Mouse (Mus musculus): ENCODE measurements around the gene Exoc8. TPM values are rescaled to one million over a fixed set of nuclear protein-coding genes. Genes with fewer than 3 reads are reported as not detected.

Exoc8 gene
- polyA plus RNA-seq (2015; fragmentation: Nextera tagmentation; extraction: Ambion mirVana), result 3.1 and 3.6 TPM in 2 replicates

GRCm38 (mm10) chr8:124897386-124898250 lies at the start of gene Exoc8, which contains the start of gene Sprtn:
TSS of gene Exoc8 (minus strand) at chr8:124897705.
TSS of gene Sprtn (plus strand) at chr8:124897886.
- Histone ChIP-seq H3K27ac (ENCODE audit: low read length) (peak within 1 kb of the TSS; percentile 91), H3K4me3 (ENCODE audit: low read depth, low read length) (peak within 1 kb of the TSS; percentile 99), H3K27me3 (ENCODE audit: control insufficient read depth, insufficient read depth, low read depth, low read length) (no peaks in the 10 kb centered on the region), H3K9me3 (replicated peaks; ENCODE audit: control insufficient read depth, low read length) (no peaks in the 10 kb centered on the region), H3K36me3 (ENCODE audit: control insufficient read depth, insufficient read depth) (peaks cover 29% of the 10 kb centered on the region), H3K4me1 (ENCODE audit: control insufficient read depth, low read depth, low read length) (peaks cover 23% of the 10 kb centered on the region), H3K9ac (ENCODE audit: low read depth, low read length) (peak within 1 kb of the TSS; percentile 95), H3K4me2 (ENCODE audit: low read depth, low read length) (peak within 1 kb of the TSS; percentile 99)
- WGBS (ENCODE audit: insufficient replicate concordance), result under 1% methylated on average over 114 of the region's 114 CpGs
- peak; percentile 95 for ATAC-seq (ENCODE audit: low read depth)

GRCm38 (mm10) chr8:124944406-124944805 lies 46.9 kb upstream of the Exoc8 start:
- Histone ChIP-seq H3K36me3 (ENCODE audit: control insufficient read depth, insufficient read depth) (no peaks in the 10 kb centered on the region), H3K27me3 (ENCODE audit: control insufficient read depth, insufficient read depth, low read depth, low read length) (no peaks in the 10 kb centered on the region), H3K27ac (ENCODE audit: low read length) (no peak overlapping the region), H3K9me3 (replicated peaks; ENCODE audit: control insufficient read depth, low read length) (no peaks in the 10 kb centered on the region), H3K4me1 (ENCODE audit: control insufficient read depth, low read depth, low read length) (peaks cover 14% of the 10 kb centered on the region), H3K4me2 (ENCODE audit: low read depth, low read length) (no peak overlapping the region), H3K4me3 (ENCODE audit: low read depth, low read length) (no peak overlapping the region), H3K9ac (ENCODE audit: low read depth, low read length) (no peak overlapping the region)
- no peak for ATAC-seq (ENCODE audit: low read depth)
- 77% methylated on average over 7 of the region's 7 CpGs for WGBS (ENCODE audit: insufficient replicate concordance)

- WGBS (ENCODE audit: insufficient replicate concordance), result 89% methylated on average over 6 of the region's 6 CpGs
- no peaks in the 10 kb centered on the region for H3K9me3 ChIP-seq (replicated peaks; ENCODE audit: control insufficient read depth, low read length)
- no peak overlapping the region for H3K4me2 ChIP-seq (ENCODE audit: low read depth, low read length)
- no peak overlapping the region for H3K9ac ChIP-seq (ENCODE audit: low read depth, low read length)
- no peaks in the 10 kb centered on the region for H3K27me3 ChIP-seq (ENCODE audit: control insufficient read depth, insufficient read depth, low read depth, low read length)
- H3K4me3 ChIP-seq (ENCODE audit: low read depth, low read length), result no peak overlapping the region
- H3K4me1 ChIP-seq (ENCODE audit: control insufficient read depth, low read depth, low read length), result peaks cover 14% of the 10 kb centered on the region
- H3K27ac ChIP-seq (ENCODE audit: low read length), result no peak overlapping the region
- H3K36me3 ChIP-seq (ENCODE audit: control insufficient read depth, insufficient read depth), result no peaks in the 10 kb centered on the region; the same call in none of the 2 replicates
- ATAC-seq (ENCODE audit: low read depth), result no peak
These were observed 46.3 kb upstream of the Exoc8 start for GRCm38 (mm10) chr8:124943801-124944200.

- Histone ChIP-seq H3K4me1 (ENCODE audit: control insufficient read depth, low read depth, low read length) (no peaks in the 10 kb centered on the region), H3K9me3 (replicated peaks; ENCODE audit: control insufficient read depth, low read length) (no peaks in the 10 kb centered on the region), H3K4me2 (ENCODE audit: low read depth, low read length) (no peak overlapping the region), H3K27me3 (ENCODE audit: control insufficient read depth, insufficient read depth, low read depth, low read length) (no peaks in the 10 kb centered on the region), H3K4me3 (ENCODE audit: low read depth, low read length) (no peak overlapping the region), H3K9ac (ENCODE audit: low read depth, low read length) (no peak overlapping the region), H3K36me3 (ENCODE audit: control insufficient read depth, insufficient read depth) (no peaks in the 10 kb centered on the region; the same call in none of the 2 replicates), H3K27ac (ENCODE audit: low read length) (no peak overlapping the region)
- ATAC-seq (ENCODE audit: low read depth), result no peak
- 70% methylated on average over 4 of the region's 4 CpGs for WGBS (ENCODE audit: insufficient replicate concordance)
These were observed 39.8 kb upstream of the Exoc8 start for GRCm38 (mm10) chr8:124937293-124937692.

GRCm38 (mm10) chr8:124936699-124937098 lies 39.2 kb upstream of the Exoc8 start:
- no peaks in the 10 kb centered on the region for H3K9me3 ChIP-seq (replicated peaks; ENCODE audit: control insufficient read depth, low read length)
- 89% methylated on average over 10 of the region's 10 CpGs for WGBS (ENCODE audit: insufficient replicate concordance)
- H3K4me2 ChIP-seq (ENCODE audit: low read depth, low read length), result no peak overlapping the region
- no peak for ATAC-seq (ENCODE audit: low read depth)
- no peaks in the 10 kb centered on the region for H3K4me1 ChIP-seq (ENCODE audit: control insufficient read depth, low read depth, low read length)
- no peaks in the 10 kb centered on the region for H3K27me3 ChIP-seq (ENCODE audit: control insufficient read depth, insufficient read depth, low read depth, low read length)
- no peak overlapping the region for H3K27ac ChIP-seq (ENCODE audit: low read length)
- no peak overlapping the region for H3K4me3 ChIP-seq (ENCODE audit: low read depth, low read length)
- no peaks in the 10 kb centered on the region; the same call in none of the 2 replicates for H3K36me3 ChIP-seq (ENCODE audit: control insufficient read depth, insufficient read depth)
- H3K9ac ChIP-seq (ENCODE audit: low read depth, low read length), result no peak overlapping the region

- H3K9me3 ChIP-seq (replicated peaks; ENCODE audit: control insufficient read depth, low read length), result no peaks in the 10 kb centered on the region
- WGBS (ENCODE audit: insufficient replicate concordance), result 66% methylated on average over 5 of the region's 5 CpGs
- H3K27me3 ChIP-seq (ENCODE audit: control insufficient read depth, insufficient read depth, low read depth, low read length), result no peaks in the 10 kb centered on the region
- H3K9ac ChIP-seq (ENCODE audit: low read depth, low read length), result no peak overlapping the region
- H3K4me1 ChIP-seq (ENCODE audit: control insufficient read depth, low read depth, low read length), result peaks cover 3% of the 10 kb centered on the region
- no peak overlapping the region for H3K4me2 ChIP-seq (ENCODE audit: low read depth, low read length)
- H3K4me3 ChIP-seq (ENCODE audit: low read depth, low read length), result no peak overlapping the region
- no peaks in the 10 kb centered on the region; the same call in none of the 2 replicates for H3K36me3 ChIP-seq (ENCODE audit: control insufficient read depth, insufficient read depth)
- no peak overlapping the region for H3K27ac ChIP-seq (ENCODE audit: low read length)
- no peak for ATAC-seq (ENCODE audit: low read depth)
These were observed 37.6 kb upstream of the Exoc8 start for GRCm38 (mm10) chr8:124935116-124935515.

GRCm38 (mm10) chr8:124932435-124932834 lies 34.9 kb upstream of the Exoc8 start:
- H3K4me3 ChIP-seq (ENCODE audit: low read depth, low read length), result no peak overlapping the region
- no peak overlapping the region for H3K27ac ChIP-seq (ENCODE audit: low read length)
- no peak overlapping the region for H3K4me2 ChIP-seq (ENCODE audit: low read depth, low read length)
- ATAC-seq (ENCODE audit: low read depth), result no peak
- H3K36me3 ChIP-seq (ENCODE audit: control insufficient read depth, insufficient read depth), result no peaks in the 10 kb centered on the region
- H3K9me3 ChIP-seq (replicated peaks; ENCODE audit: control insufficient read depth, low read length), result no peaks in the 10 kb centered on the region
- peaks cover 7% of the 10 kb centered on the region for H3K4me1 ChIP-seq (ENCODE audit: control insufficient read depth, low read depth, low read length)
- H3K27me3 ChIP-seq (ENCODE audit: control insufficient read depth, insufficient read depth, low read depth, low read length), result no peaks in the 10 kb centered on the region
- no peak overlapping the region for H3K9ac ChIP-seq (ENCODE audit: low read depth, low read length)
- WGBS (ENCODE audit: insufficient replicate concordance), result 46% methylated on average over 3 of the region's 3 CpGs

- no peaks in the 10 kb centered on the region for H3K36me3 ChIP-seq (ENCODE audit: control insufficient read depth, insufficient read depth)
- H3K27me3 ChIP-seq (ENCODE audit: control insufficient read depth, insufficient read depth, low read depth, low read length), result no peaks in the 10 kb centered on the region
- H3K9me3 ChIP-seq (replicated peaks; ENCODE audit: control insufficient read depth, low read length), result no peaks in the 10 kb centered on the region
- ATAC-seq (ENCODE audit: low read depth), result no peak
- H3K9ac ChIP-seq (ENCODE audit: low read depth, low read length), result no peak overlapping the region
- H3K4me1 ChIP-seq (ENCODE audit: control insufficient read depth, low read depth, low read length), result peaks cover 16% of the 10 kb centered on the region
- no peak overlapping the region for H3K27ac ChIP-seq (ENCODE audit: low read length)
- no peak overlapping the region for H3K4me3 ChIP-seq (ENCODE audit: low read depth, low read length)
- no peak overlapping the region for H3K4me2 ChIP-seq (ENCODE audit: low read depth, low read length)
- WGBS (ENCODE audit: insufficient replicate concordance), result 70% methylated on average over 4 of the region's 4 CpGs
These were observed 33.1 kb upstream of the Exoc8 start for GRCm38 (mm10) chr8:124930649-124931048.

GRCm38 (mm10) chr8:124930086-124930485 lies 32.6 kb upstream of the Exoc8 start:
- Histone ChIP-seq H3K4me3 (ENCODE audit: low read depth, low read length) (no peak overlapping the region), H3K4me1 (ENCODE audit: control insufficient read depth, low read depth, low read length) (peaks cover 21% of the 10 kb centered on the region), H3K9ac (ENCODE audit: low read depth, low read length) (no peak overlapping the region), H3K9me3 (replicated peaks; ENCODE audit: control insufficient read depth, low read length) (no peaks in the 10 kb centered on the region), H3K27me3 (ENCODE audit: control insufficient read depth, insufficient read depth, low read depth, low read length) (no peaks in the 10 kb centered on the region), H3K27ac (ENCODE audit: low read length) (no peak overlapping the region), H3K36me3 (ENCODE audit: control insufficient read depth, insufficient read depth) (no peaks in the 10 kb centered on the region), H3K4me2 (ENCODE audit: low read depth, low read length) (no peak overlapping the region)
- 76% methylated on average over 13 of the region's 13 CpGs for WGBS (ENCODE audit: insufficient replicate concordance)
- no peak for ATAC-seq (ENCODE audit: low read depth)
